ENCODE assay signal across 15 mouse cellular contexts in the genomic region with DNA sequence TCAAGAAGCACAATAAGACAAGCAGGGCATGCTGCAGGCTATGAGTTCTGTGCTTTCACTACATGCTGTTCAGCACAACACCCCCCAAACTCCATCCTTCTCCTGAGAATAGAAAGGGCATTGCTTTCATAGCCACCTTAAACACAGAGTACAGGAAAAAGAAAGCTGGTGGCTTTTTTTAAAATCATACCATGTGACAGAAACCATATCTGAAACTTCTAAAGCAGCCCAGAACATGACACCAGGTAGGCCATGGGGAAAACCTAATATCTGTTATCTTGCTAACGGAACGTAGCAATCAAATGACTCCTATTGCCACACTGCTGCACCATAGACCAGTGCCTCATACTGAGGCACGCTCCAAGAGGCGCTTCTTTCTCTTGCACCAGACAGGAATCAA.
"Had no signal": no experiment of that assay in that cellular context is flagged by ENCODE, and none has a peak within 500 bp of the region (broad histone marks: within the 10 kb centered on the region; RNA-seq: fewer than 3 reads in every experiment).

No protein-coding gene starts in this region.

- ATAC-seq: liver, embryonic 12.5 days had no signal

- DNase-seq: kidney, adult 8-10 months; kidney, postnatal 10 days; kidney, postnatal 36 days; liver; lung, adult 18-20 months; lung, postnatal 10 days; lung, postnatal 36 days; midbrain, embryonic 14.5 days; right cerebral cortex, adult 18-20 months; right cerebral cortex, postnatal 14 days; right cerebral cortex, postnatal 4 days; thymus, adult 2 months; thymus, postnatal 14 days; thymus, postnatal 4 days had no signal
